Mouse (Mus musculus) heart, postnatal 25 days (tissue): ENCODE measurements around the gene Psmb2. TPM values are rescaled to one million over a fixed set of nuclear protein-coding genes. Genes with fewer than 3 reads are reported as not detected.

Experiments used
- DNase-seq: peaks from one replicate; pipeline ENCODE4 v3.0.0; 2022; ENCODE audit warnings: low spot score
- intact Hi-C: fragments of 180-260 bp; cut with DNase I; formaldehyde crosslinking; loops from one replicate; pipeline ENCODE4 v1.15.1; 2025
- total RNA-seq, 2 experiments: library from RNA; stranded (reverse); gene quantifications; 2 replicates each; pipeline ENCODE4 v1.2.3; 2021

Psmb2 gene
- total RNA-seq, 2 experiments from 2014 or later: 118 to 126 TPM

GRCm38 (mm10) chr4:126750046-126750683 is 72.7 kb downstream of the Psmb2 start:
- DNase-seq: no peak
- intact Hi-C loops: loop anchor here (5.0 to 10.0 kb wide), 2 partner anchors 73 to 215 kb away; partner anchors contain the start of genes Psmb2 and Zmym4

DNA sequence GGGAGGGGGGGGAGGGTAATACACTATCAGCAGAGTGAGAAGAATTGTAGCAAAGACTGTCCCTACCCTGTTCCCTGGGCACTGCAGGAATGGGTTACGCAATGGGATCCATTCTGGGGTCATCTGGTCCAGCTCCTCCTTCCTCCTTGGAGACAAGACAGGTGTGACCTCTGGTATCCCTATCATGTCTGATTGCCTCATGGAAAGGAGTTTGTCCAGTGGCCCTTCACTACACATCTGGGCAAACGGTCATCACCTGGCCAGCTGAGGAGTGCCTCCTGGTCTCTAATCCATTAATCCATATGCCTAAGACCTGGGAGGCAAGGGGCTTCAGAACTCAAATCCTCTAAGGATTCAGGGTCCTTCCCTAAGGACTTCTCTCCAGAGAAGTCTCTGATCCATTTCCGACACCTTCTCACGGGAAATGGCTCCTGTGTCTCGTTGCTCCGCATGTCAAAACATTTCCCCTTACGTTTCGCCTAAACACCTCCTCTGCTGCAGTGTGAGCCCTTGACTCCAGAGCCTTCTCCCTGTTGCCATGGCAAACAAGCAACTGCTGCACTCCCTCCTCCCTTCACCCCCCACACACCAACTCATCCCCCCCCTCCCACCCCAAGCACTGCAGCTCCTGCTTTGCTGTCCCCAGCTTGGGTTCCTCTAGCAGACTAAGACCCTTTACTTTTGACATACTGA is 73.6 kb downstream of the Psmb2 start:
- intact Hi-C loops: loop anchor here (5.0 to 10.0 kb wide), 2 partner anchors 74 to 214 kb away; partner anchors contain the start of genes Psmb2 and Zmym4
- no peak for DNase-seq

GRCm38 (mm10) chr4:126751556-126752023 is 74.2 kb downstream of the Psmb2 start:
- no peak for DNase-seq
- intact Hi-C loops: loop anchor here (5.0 to 10.0 kb wide), 2 partner anchors 74 to 213 kb away; partner anchors contain the start of genes Psmb2 and Zmym4

GRCm38 (mm10) chr4:126752024-126752607 is 74.7 kb downstream of the Psmb2 start:
- intact Hi-C loops: loop anchor here (5.0 to 10.0 kb wide), 2 partner anchors 75 to 213 kb away; partner anchors contain the start of genes Psmb2 and Zmym4

GRCm38 (mm10) chr4:126752608-126753141 is 75.2 kb downstream of the Psmb2 start:
- DNase-seq: no peak
- intact Hi-C loops: loop anchor here (5.0 to 10.0 kb wide), 2 partner anchors 75 to 212 kb away; partner anchors contain the start of genes Psmb2 and Zmym4

More at GRCm38 (mm10) chr4:126752024-126752607, 74.7 kb downstream of the Psmb2 start:
- no peak for DNase-seq

GRCm38 (mm10) chr4:126753268-126754230 is 76.1 kb downstream of the Psmb2 start, which contains the start of the genes Ncdn and AU040320:
Gene Ncdn, minus strand, starts transcription at chr4:126753438.
Gene AU040320, plus strand, starts transcription at chr4:126753544.
- DNase-seq: peak; percentile 95

GRCm38 (mm10) chr4:126754231-126754611 is 76.8 kb downstream of the Psmb2 start:
- intact Hi-C loops: loop anchor here (5.0 to 10.0 kb wide), 2 partner anchors 77 to 211 kb away; partner anchors contain the start of genes Psmb2 and Zmym4
- no peak for DNase-seq

More at GRCm38 (mm10) chr4:126753268-126754230, 76.1 kb downstream of the Psmb2 start, which contains the start of the genes Ncdn and AU040320:
- intact Hi-C loops: loop anchor here (5.0 to 10.0 kb wide), 2 partner anchors 76 to 211 kb away; partner anchors contain the start of genes Psmb2 and Zmym4

- intact Hi-C loops: loop anchor here (5.0 to 10.0 kb wide), 2 partner anchors 78 to 210 kb away; partner anchors contain the start of genes Psmb2 and Zmym4
- DNase-seq: no peak
Measured at GRCm38 (mm10) chr4:126754736-126755374, 77.4 kb downstream of the Psmb2 start.

DNA sequence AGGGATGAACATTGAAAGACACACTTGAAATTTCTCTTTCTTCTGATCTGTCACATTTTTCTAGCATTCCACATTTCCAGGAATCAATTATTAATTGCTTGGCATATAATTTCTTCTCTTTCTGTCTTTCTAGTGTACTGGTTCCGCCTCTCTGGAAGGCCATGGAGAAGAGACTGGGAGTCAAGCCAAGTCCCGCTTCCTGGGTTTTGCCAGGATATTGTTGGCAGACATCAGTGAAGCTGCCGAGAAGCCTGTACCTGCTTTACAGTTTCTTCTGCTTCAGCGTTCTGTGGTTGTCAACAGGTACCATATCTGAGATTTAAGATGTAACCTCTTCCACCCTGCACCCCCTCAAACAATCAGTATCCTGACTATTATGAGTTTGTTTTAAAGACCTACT is 79.3 kb downstream of the Psmb2 start:
- no peak for DNase-seq
- intact Hi-C loops: loop anchor here (10.0 kb wide), 1 partner anchor 208 kb away; the partner anchor contains the start of gene Zmym4

DNA sequence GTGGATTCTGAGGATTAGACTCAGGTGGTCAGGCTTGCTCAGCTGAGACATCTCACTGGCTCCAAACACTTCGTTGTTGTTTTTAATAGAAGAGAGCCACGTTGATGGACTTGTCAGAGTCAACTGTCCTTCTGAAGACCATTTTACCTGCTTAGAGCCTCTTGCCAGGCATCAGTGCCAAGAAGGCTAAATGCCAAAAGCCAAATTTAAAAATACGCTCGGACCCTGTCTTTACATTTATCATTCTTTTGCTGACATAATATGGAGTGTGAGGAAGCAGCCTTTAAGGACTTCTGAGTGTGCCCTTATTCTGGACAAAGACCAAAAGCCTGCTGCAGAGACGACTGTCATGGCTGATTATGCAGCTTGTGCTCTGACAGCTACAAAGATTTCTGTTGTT is 80.9 kb downstream of the Psmb2 start:
- DNase-seq: no peak
- intact Hi-C loops: loop anchor here (10.0 kb wide), 1 partner anchor 207 kb away; the partner anchor contains the start of gene Zmym4

Other genes starting within 250 kb of the Psmb2 start
- 10 to 100 TPM; 13.4 to 14.0 TPM for gene Ago3, start 248.1 kb upstream of the Psmb2 start, total RNA-seq
- 10 to 100 TPM; 10.7 to 12.3 TPM for gene Ago1, start 209.0 kb upstream of the Psmb2 start, total RNA-seq
- gene Ago4, start 144.2 kb upstream of the Psmb2 start, total RNA-seq: 1 to 10 TPM; 7.5 to 7.9 TPM
- 1 to 10 TPM in 1 of 2 experiments, under 1 TPM in 1; 0.64 to 1.1 TPM for gene Clspn, start 120.7 kb upstream of the Psmb2 start, total RNA-seq
- 10 to 100 TPM in 1 of 2 experiments, 1 to 10 TPM in 1; 9.9 to 11.3 TPM for gene 5730409E04Rik, start 67.8 kb upstream of the Psmb2 start, total RNA-seq
- gene Tfap2e, start 58.6 kb downstream of the Psmb2 start, total RNA-seq: not detected
- 10 to 100 TPM; 14.7 TPM for gene Ncdn, start 75.8 kb downstream of the Psmb2 start, total RNA-seq
- 10 to 100 TPM; 29.6 to 33.5 TPM for gene AU040320, start 75.9 kb downstream of the Psmb2 start, total RNA-seq